Mouse (Mus musculus): ENCODE measurements around the gene Ncoa7.

DNA sequence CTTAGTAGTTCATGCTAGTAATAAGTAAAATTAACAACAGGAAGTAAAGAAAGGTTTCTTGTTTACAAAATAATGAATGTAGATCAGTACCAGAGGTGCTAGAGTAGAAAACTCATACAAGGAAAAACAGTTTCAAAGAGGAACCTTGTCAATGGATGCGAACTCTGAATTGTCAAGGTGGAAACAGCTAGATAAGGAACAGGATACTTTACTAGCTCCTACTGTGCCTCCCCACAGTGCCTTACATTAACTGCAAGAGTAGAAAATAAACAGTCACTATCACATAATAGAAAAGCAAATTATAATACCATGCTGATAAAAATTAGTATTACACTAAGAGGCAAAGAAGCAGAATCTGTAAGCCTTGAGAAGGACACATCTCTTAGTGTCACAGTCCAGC lies 217.4 kb downstream of the Ncoa7 start:
- no peak for TF ChIP-seq CTCF (IDR thresholded peaks at IDR 0.05; ENCODE audit: control insufficient read depth, insufficient read depth, low read length)
- TF ChIP-seq POLR2A (IDR thresholded peaks at IDR 0.05; ENCODE audit: borderline replicate concordance, control insufficient read depth, low read depth, low read length): no peak

Data from bone marrow, adult 2 months (tissue).